Mouse (Mus musculus): ENCODE results near the gene Kank1. TPM values are rescaled to one million over a fixed set of nuclear protein-coding genes. Genes with fewer than 3 reads are reported as not detected.

Gene Kank1
- polyA plus RNA-seq, 1 experiment from 2014 or later, result 8.0 TPM

- WGBS (ENCODE audit: insufficient replicate concordance), result 28% methylated on average over 5 of the region's 5 CpGs
- Histone ChIP-seq H3K9me3 (replicated peaks) (no peaks in the 10 kb centered on the region), H3K4me1 (peaks cover 60% of the 10 kb centered on the region), H3K27me3 (replicated peaks) (no peaks in the 10 kb centered on the region; the same call in 1 of the 2 replicates), H3K4me2 (no peak overlapping the region), H3K4me3 (no peak overlapping the region), H3K36me3 (no peaks in the 10 kb centered on the region), H3K27ac (no peak overlapping the region), H3K9ac (no peak overlapping the region)
- no peak for ATAC-seq
Observed at GRCm38 (mm10) chr19:25347515-25347914, 110.7 kb downstream of the Kank1 start.

- Histone ChIP-seq H3K27me3 (replicated peaks) (peaks cover 7% of the 10 kb centered on the region), H3K27ac (no peak overlapping the region)
- 69% methylated on average over 15 of the region's 15 CpGs for WGBS (ENCODE audit: insufficient replicate concordance)
Observed at GRCm38 (mm10) chr19:25351257-25351955, 114.6 kb downstream of the Kank1 start.

GRCm38 (mm10) chr19:25357094-25357493 is 120.3 kb downstream of the Kank1 start:
- Histone ChIP-seq H3K9ac (no peak overlapping the region), H3K4me3 (no peak overlapping the region), H3K4me1 (peaks cover 23% of the 10 kb centered on the region), H3K4me2 (no peak overlapping the region), H3K9me3 (replicated peaks) (no peaks in the 10 kb centered on the region), H3K36me3 (no peaks in the 10 kb centered on the region), H3K27me3 (replicated peaks) (peaks cover 56% of the 10 kb centered on the region), H3K27ac (no peak overlapping the region)
- no peak for ATAC-seq
- WGBS (ENCODE audit: insufficient replicate concordance), result 72% methylated on average over 11 of the region's 11 CpGs

More at GRCm38 (mm10) chr19:25351257-25351955, 114.6 kb downstream of the Kank1 start:
- H3K9me3 ChIP-seq (replicated peaks), result no peaks in the 10 kb centered on the region
- ATAC-seq, result no peak
- no peaks in the 10 kb centered on the region for H3K36me3 ChIP-seq
- no peak overlapping the region for H3K4me2 ChIP-seq
- no peak overlapping the region for H3K9ac ChIP-seq
- peaks cover 25% of the 10 kb centered on the region for H3K4me1 ChIP-seq
- no peak overlapping the region for H3K4me3 ChIP-seq

- WGBS (ENCODE audit: insufficient replicate concordance), result 33% methylated on average over 8 of the region's 8 CpGs
Observed at GRCm38 (mm10) chr19:25358486-25359120, 121.8 kb downstream of the Kank1 start.

GRCm38 (mm10) chr19:25360571-25361029 is 123.8 kb downstream of the Kank1 start:
- 9% methylated on average over 9 of the region's 9 CpGs for WGBS (ENCODE audit: insufficient replicate concordance)
- ATAC-seq, result no peak
- Histone ChIP-seq H3K27me3 (replicated peaks) (peaks cover 62% of the 10 kb centered on the region), H3K36me3 (no peaks in the 10 kb centered on the region), H3K4me1 (peaks cover 22% of the 10 kb centered on the region), H3K4me3 (no peak overlapping the region), H3K9ac (no peak overlapping the region), H3K4me2 (no peak overlapping the region), H3K9me3 (replicated peaks) (no peaks in the 10 kb centered on the region), H3K27ac (no peak overlapping the region)

More at GRCm38 (mm10) chr19:25358486-25359120, 121.8 kb downstream of the Kank1 start:
- no peak overlapping the region for H3K4me2 ChIP-seq
- H3K9me3 ChIP-seq (replicated peaks), result no peaks in the 10 kb centered on the region
- no peak overlapping the region for H3K27ac ChIP-seq
- peaks cover 22% of the 10 kb centered on the region for H3K4me1 ChIP-seq
- no peak overlapping the region for H3K4me3 ChIP-seq
- no peaks in the 10 kb centered on the region for H3K36me3 ChIP-seq
- H3K9ac ChIP-seq, result no peak overlapping the region
- no peak for ATAC-seq
- peaks cover 62% of the 10 kb centered on the region for H3K27me3 ChIP-seq (replicated peaks)

- Histone ChIP-seq H3K9ac (no peak overlapping the region), H3K27ac (no peak overlapping the region), H3K4me1 (peaks cover 22% of the 10 kb centered on the region), H3K4me2 (no peak overlapping the region), H3K9me3 (replicated peaks) (no peaks in the 10 kb centered on the region), H3K36me3 (no peaks in the 10 kb centered on the region), H3K27me3 (replicated peaks) (peaks cover 60% of the 10 kb centered on the region), H3K4me3 (no peak overlapping the region)
- WGBS (ENCODE audit: insufficient replicate concordance), result 43% methylated on average over 7 of the region's 7 CpGs
- no peak for ATAC-seq
Observed at GRCm38 (mm10) chr19:25361956-25362355, 125.2 kb downstream of the Kank1 start.

DNA sequence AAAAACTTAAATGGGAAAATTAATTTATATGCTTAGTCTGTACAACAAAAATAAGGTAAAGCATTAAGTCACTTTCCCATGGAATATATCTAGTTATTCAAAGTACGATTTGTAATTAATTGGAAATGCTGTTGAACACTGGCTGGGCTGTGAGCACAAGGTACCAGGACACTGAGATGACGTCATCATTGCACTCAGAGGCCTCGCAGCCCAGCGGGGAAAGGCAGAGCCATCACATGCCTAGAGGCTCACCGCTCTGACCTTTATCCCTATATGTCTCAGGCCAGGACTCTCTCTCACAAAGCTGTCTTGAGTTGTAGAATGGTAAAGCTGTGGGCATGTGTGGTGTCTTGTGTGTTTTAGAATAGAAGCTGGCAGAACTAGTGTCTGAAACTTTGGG is 128.9 kb downstream of the Kank1 start:
- no peak overlapping the region for H3K27ac ChIP-seq
- no peak overlapping the region for H3K4me3 ChIP-seq
- no peaks in the 10 kb centered on the region for H3K36me3 ChIP-seq
- H3K27me3 ChIP-seq (replicated peaks), result peaks cover 31% of the 10 kb centered on the region
- no peak overlapping the region for H3K9ac ChIP-seq
- peaks cover 17% of the 10 kb centered on the region for H3K4me1 ChIP-seq
- no peak for ATAC-seq
- 61% methylated on average over 5 of the region's 5 CpGs for WGBS (ENCODE audit: insufficient replicate concordance)
- H3K4me2 ChIP-seq, result no peak overlapping the region
- no peaks in the 10 kb centered on the region for H3K9me3 ChIP-seq (replicated peaks)

GRCm38 (mm10) chr19:25366620-25367019 is 129.8 kb downstream of the Kank1 start:
- H3K36me3 ChIP-seq, result no peaks in the 10 kb centered on the region
- H3K27ac ChIP-seq, result no peak overlapping the region
- no peak overlapping the region for H3K4me2 ChIP-seq
- no peak for ATAC-seq
- no peak overlapping the region for H3K4me3 ChIP-seq
- H3K9me3 ChIP-seq (replicated peaks), result no peaks in the 10 kb centered on the region
- H3K9ac ChIP-seq, result no peak overlapping the region
- peaks cover 21% of the 10 kb centered on the region for H3K27me3 ChIP-seq (replicated peaks)
- WGBS (ENCODE audit: insufficient replicate concordance), result 42% methylated on average over 12 of the region's 12 CpGs
- peaks cover 8% of the 10 kb centered on the region; the same call in 1 of the 2 replicates for H3K4me1 ChIP-seq

DNA sequence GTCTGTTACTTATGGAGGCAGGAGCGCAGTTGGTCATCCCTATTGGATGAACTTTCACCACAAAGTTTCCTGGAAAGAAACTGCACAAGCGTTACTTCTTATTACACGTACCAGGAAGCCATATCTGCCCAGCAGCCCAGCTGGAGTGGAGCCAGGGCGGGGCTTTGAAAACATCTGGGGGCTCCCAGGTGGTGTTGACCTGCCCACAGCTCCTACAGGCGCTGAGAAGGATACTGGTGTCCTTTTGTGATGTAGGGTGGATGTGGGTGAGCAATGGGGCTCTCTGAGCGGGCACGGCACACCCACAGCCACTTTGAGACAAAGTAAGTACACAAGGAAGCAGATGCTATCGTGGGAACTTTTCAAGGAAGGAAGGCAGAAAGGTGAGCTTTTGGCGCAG is 133.7 kb downstream of the Kank1 start:
- no peak for ATAC-seq
- Histone ChIP-seq H3K9ac (no peak overlapping the region), H3K4me3 (no peak overlapping the region), H3K36me3 (no peaks in the 10 kb centered on the region), H3K4me1 (peaks cover 11% of the 10 kb centered on the region; the same call in 1 of the 2 replicates), H3K27me3 (replicated peaks) (peaks cover 26% of the 10 kb centered on the region), H3K27ac (no peak overlapping the region), H3K9me3 (replicated peaks) (no peaks in the 10 kb centered on the region), H3K4me2 (no peak overlapping the region)
- WGBS (ENCODE audit: insufficient replicate concordance), result 73% methylated on average over 9 of the region's 9 CpGs

DNA sequence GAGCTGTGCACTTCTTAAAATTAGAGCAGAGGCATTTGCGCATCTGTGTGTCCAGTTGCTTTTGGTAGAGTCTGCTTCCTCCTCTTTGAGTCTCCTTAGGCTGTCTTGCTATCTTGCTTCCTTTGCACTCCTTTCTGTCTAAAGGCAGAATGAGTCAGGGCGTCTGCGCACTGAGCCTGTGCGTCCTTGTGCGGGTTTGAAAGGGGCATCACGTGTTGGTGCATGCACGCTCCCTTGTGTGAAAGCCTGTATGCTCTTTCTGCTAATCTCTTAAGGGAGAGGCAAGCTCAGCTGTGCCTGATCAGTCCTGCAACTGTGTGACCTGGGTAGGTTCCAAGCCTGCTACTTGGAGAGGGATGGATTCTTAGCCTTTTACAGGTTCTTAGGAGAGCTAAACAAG is 136.0 kb downstream of the Kank1 start:
- Histone ChIP-seq H3K27me3 (replicated peaks) (peaks cover 24% of the 10 kb centered on the region), H3K4me2 (no peak overlapping the region), H3K9me3 (replicated peaks) (no peaks in the 10 kb centered on the region), H3K9ac (no peak overlapping the region), H3K4me3 (no peak overlapping the region), H3K4me1 (peaks cover 15% of the 10 kb centered on the region; the same call in 1 of the 2 replicates), H3K27ac (no peak overlapping the region), H3K36me3 (no peaks in the 10 kb centered on the region)
- WGBS (ENCODE audit: insufficient replicate concordance), result 53% methylated on average over 7 of the region's 7 CpGs
- no peak for ATAC-seq

DNA sequence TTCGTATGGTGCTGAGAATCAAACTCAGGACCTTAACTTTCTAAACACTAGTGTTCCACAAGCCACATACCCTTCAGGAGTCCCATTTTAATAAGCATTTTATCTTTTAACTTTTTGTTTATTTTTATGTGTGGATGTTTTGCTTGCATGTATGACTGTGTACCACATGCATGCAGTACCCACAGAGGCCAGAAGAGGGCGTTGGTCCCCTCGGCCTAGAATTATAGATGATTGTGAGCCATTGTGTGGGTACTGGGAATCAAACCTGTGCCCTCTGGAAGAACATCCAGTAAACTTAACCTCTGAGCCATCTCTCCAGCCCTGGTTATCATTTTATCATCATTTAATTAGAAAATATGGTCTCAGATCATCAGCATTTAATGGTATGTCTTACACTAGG is 136.8 kb downstream of the Kank1 start:
- WGBS (ENCODE audit: insufficient replicate concordance), result 41% methylated on average over 3 of the region's 3 CpGs
- H3K9ac ChIP-seq, result no peak overlapping the region

GRCm38 (mm10) chr19:25374191-25374590 is 137.4 kb downstream of the Kank1 start:
- WGBS (ENCODE audit: insufficient replicate concordance), result 59% methylated on average over 9 of the region's 9 CpGs
- H3K27ac ChIP-seq, result no peak overlapping the region

More for the DNA sequence above, 136.8 kb downstream of the Kank1 start:
- Histone ChIP-seq H3K27ac (no peak overlapping the region), H3K4me3 (no peak overlapping the region), H3K9me3 (replicated peaks) (no peaks in the 10 kb centered on the region), H3K4me1 (peaks cover 15% of the 10 kb centered on the region; the same call in 1 of the 2 replicates), H3K36me3 (no peaks in the 10 kb centered on the region), H3K4me2 (no peak overlapping the region), H3K27me3 (replicated peaks) (peaks cover 24% of the 10 kb centered on the region)
- ATAC-seq, result no peak

More at GRCm38 (mm10) chr19:25374191-25374590, 137.4 kb downstream of the Kank1 start:
- H3K36me3 ChIP-seq, result no peaks in the 10 kb centered on the region
- peaks cover 24% of the 10 kb centered on the region for H3K27me3 ChIP-seq (replicated peaks)
- H3K4me3 ChIP-seq, result no peak overlapping the region
- peaks cover 15% of the 10 kb centered on the region; the same call in 1 of the 2 replicates for H3K4me1 ChIP-seq
- H3K4me2 ChIP-seq, result no peak overlapping the region
- ATAC-seq, result no peak
- H3K9ac ChIP-seq, result no peak overlapping the region
- no peaks in the 10 kb centered on the region for H3K9me3 ChIP-seq (replicated peaks)
